Mouse (Mus musculus) neural tube, embryonic 12.5 days (tissue): Measurements from ENCODE around the gene Rbfox3. TPM values are rescaled to one million over a fixed set of nuclear protein-coding genes. Genes with fewer than 3 reads are reported as not detected.
A peak's percentile ranks its signal among the peaks of the same experiment; 100 is the strongest.
"Not testable (repeated sequence)": the region's sequence is repeated elsewhere in the genome, so short reads cannot be mapped to it uniquely, and the experiment has no call there.

ENCODE experiments used
- ATAC-seq: fragments of 200-750 bp; cut with Nextera tagmentation; 2 replicates; pipeline ENCODE4 v1.8.0; 2017; ENCODE audit warnings: low read depth, mild to moderate bottlenecking, moderate TSS enrichment, moderate library complexity; ENCODE audit not compliant: low FRiP score
- H3K27ac ChIP-seq: fragments of 300-500 bp; sonication (generic); 2 replicates; pipeline ENCODE4 v1.5.1; 2016
- H3K27me3 ChIP-seq: fragments of 300-500 bp; sonication (generic); replicated peaks from 2 replicates; pipeline ENCODE4 v1.6.1; 2016; ENCODE audit warnings: mild to moderate bottlenecking
- H3K36me3 ChIP-seq: fragments of 300-500 bp; sonication (generic); 2 replicates; pipeline ENCODE4 v1.6.1; 2016; ENCODE audit warnings: mild to moderate bottlenecking
- H3K4me1 ChIP-seq: fragments of 300-500 bp; sonication (generic); 2 replicates; pipeline ENCODE4 v1.6.1; 2016
- H3K4me2 ChIP-seq: fragments of 300-500 bp; sonication (generic); replicated peaks from 2 replicates; pipeline ENCODE4 v1.6.1; 2016; ENCODE audit warnings: mild to moderate bottlenecking
- H3K4me3 ChIP-seq: fragments of 300-500 bp; sonication (generic); 2 replicates; pipeline ENCODE4 v1.5.1; 2016
- H3K9ac ChIP-seq: fragments of 300-500 bp; sonication (generic); 2 replicates; pipeline ENCODE4 v1.6.1; 2016; ENCODE audit warnings: mild to moderate bottlenecking
- H3K9me3 ChIP-seq: fragments of 300-500 bp; sonication (generic); 2 replicates; pipeline ENCODE4 v1.6.1; 2016; ENCODE audit warnings: mild to moderate bottlenecking
- WGBS: fragments of 180-500 bp; shearing (Covaris S2); methylation state at CpG from one replicate; pipeline ENCODE4 v1.1.7; 2016; 5-methylcytosine and 5-hydroxymethylcytosine counted together
- polyA plus RNA-seq: library from polyadenylated mRNA; unstranded; fragments of >200 nt; fragmentation: Nextera tagmentation; extraction: Ambion mirVana; gene quantifications from 2 replicates; pipeline ENCODE4 v1.2.1, GENCODE M21; 2016

Gene Rbfox3
- polyA plus RNA-seq, 1 experiment from 2014 or later, result 52.6 TPM

GRCm38 (mm10) chr11:118792916-118793638 lies 118.3 kb downstream of the Rbfox3 start:
- Histone ChIP-seq H3K9ac (peak overlapping the region; percentile 30; the same call in 1 of the 2 replicates), H3K4me1 (peaks cover 53% of the 10 kb centered on the region), H3K27me3 (no peaks in the 10 kb centered on the region), H3K36me3 (no peaks in the 10 kb centered on the region), H3K4me2 (peak overlapping the region; percentile 5), H3K27ac (peak overlapping the region; percentile 86), H3K9me3 (no peaks in the 10 kb centered on the region), H3K4me3 (no peak overlapping the region)
- WGBS, result 51% methylated on average over 10 of the region's 10 CpGs
- peak; percentile 52 for ATAC-seq

GRCm38 (mm10) chr11:118792163-118792915 lies 119.1 kb downstream of the Rbfox3 start:
- ATAC-seq, result no peak
- Histone ChIP-seq H3K4me1 (peaks cover 53% of the 10 kb centered on the region), H3K4me3 (no peak overlapping the region), H3K4me2 (peak overlapping the region; percentile 5), H3K27me3 (no peaks in the 10 kb centered on the region), H3K27ac (peak overlapping the region; percentile 86), H3K9ac (no peak overlapping the region), H3K9me3 (no peaks in the 10 kb centered on the region), H3K36me3 (no peaks in the 10 kb centered on the region)
- 67% methylated on average over 9 of the region's 9 CpGs for WGBS

GRCm38 (mm10) chr11:118791391-118791790 lies 120.0 kb downstream of the Rbfox3 start:
- Histone ChIP-seq H3K36me3 (no peaks in the 10 kb centered on the region), H3K27me3 (no peaks in the 10 kb centered on the region), H3K4me1 (peaks cover 53% of the 10 kb centered on the region), H3K9me3 (no peaks in the 10 kb centered on the region), H3K4me3 (no peak overlapping the region), H3K27ac (0 out of 2 replicates have a peak overlapping the region, but pooled peaks have one; percentile 23), H3K4me2 (no peak overlapping the region), H3K9ac (no peak overlapping the region)
- 72% methylated on average over 6 of the region's 6 CpGs for WGBS
- no peak for ATAC-seq

- no peak overlapping the region for H3K9ac ChIP-seq
- 89% methylated on average over 1 of the region's 1 CpGs for WGBS
- H3K27ac ChIP-seq, result no peak overlapping the region
- peaks cover 25% of the 10 kb centered on the region for H3K4me1 ChIP-seq
- H3K36me3 ChIP-seq, result 0 out of 2 replicates have a peak, but pooled peaks cover 5% of the 10 kb centered on the region
- no peaks in the 10 kb centered on the region for H3K9me3 ChIP-seq
- H3K4me2 ChIP-seq, result no peak overlapping the region
- ATAC-seq, result no peak
- no peaks in the 10 kb centered on the region for H3K27me3 ChIP-seq
- no peak overlapping the region for H3K4me3 ChIP-seq
Observed at GRCm38 (mm10) chr11:118788091-118788490, 123.3 kb downstream of the Rbfox3 start.

GRCm38 (mm10) chr11:118782677-118783076 lies 128.7 kb downstream of the Rbfox3 start:
- ATAC-seq, result no peak
- 87% methylated on average over 5 of the region's 5 CpGs for WGBS
- H3K4me3 ChIP-seq, result no peak overlapping the region
- peaks cover 9% of the 10 kb centered on the region; the same call in 1 of the 2 replicates for H3K4me1 ChIP-seq
- H3K27me3 ChIP-seq, result no peaks in the 10 kb centered on the region
- H3K4me2 ChIP-seq, result no peak overlapping the region
- H3K36me3 ChIP-seq, result 0 out of 2 replicates have a peak, but pooled peaks cover 5% of the 10 kb centered on the region
- H3K9me3 ChIP-seq, result no peaks in the 10 kb centered on the region
- no peak overlapping the region for H3K9ac ChIP-seq
- no peak overlapping the region for H3K27ac ChIP-seq

GRCm38 (mm10) chr11:118775753-118776152 lies 135.6 kb downstream of the Rbfox3 start:
- Histone ChIP-seq H3K4me1 (peaks cover 48% of the 10 kb centered on the region), H3K4me2 (no peak overlapping the region), H3K9ac (no peak overlapping the region), H3K36me3 (no peaks in the 10 kb centered on the region), H3K27ac (no peak overlapping the region), H3K27me3 (no peaks in the 10 kb centered on the region), H3K4me3 (no peak overlapping the region), H3K9me3 (no peaks in the 10 kb centered on the region)
- no peak for ATAC-seq
- WGBS, result 17% methylated on average over 3 of the region's 3 CpGs

GRCm38 (mm10) chr11:118774777-118775176 lies 136.6 kb downstream of the Rbfox3 start:
- not testable (repeated sequence) for H3K27ac ChIP-seq, ATAC-seq
- H3K4me1 ChIP-seq, result peaks cover 51% of the 10 kb centered on the region

GRCm38 (mm10) chr11:118773076-118773583 lies 138.3 kb downstream of the Rbfox3 start:
- H3K27me3 ChIP-seq, result no peaks in the 10 kb centered on the region
- no peaks in the 10 kb centered on the region for H3K9me3 ChIP-seq
- WGBS, result 45% methylated on average over 12 of the region's 12 CpGs
- H3K27ac ChIP-seq, result peak overlapping the region; percentile 57
- H3K4me2 ChIP-seq, result no peak overlapping the region
- H3K9ac ChIP-seq, result no peak overlapping the region
- peaks cover 58% of the 10 kb centered on the region for H3K4me1 ChIP-seq
- no peak for ATAC-seq
- no peaks in the 10 kb centered on the region for H3K36me3 ChIP-seq
- no peak overlapping the region for H3K4me3 ChIP-seq

More at GRCm38 (mm10) chr11:118774777-118775176, 136.6 kb downstream of the Rbfox3 start:
- not testable (repeated sequence) for H3K4me3 ChIP-seq, H3K9ac ChIP-seq, H3K36me3 ChIP-seq, H3K9me3 ChIP-seq, H3K4me2 ChIP-seq, H3K27me3 ChIP-seq
- 88% methylated on average over 2 of the region's 2 CpGs for WGBS

- ATAC-seq, result no peak
- H3K4me1 ChIP-seq, result peaks cover 63% of the 10 kb centered on the region
Observed at GRCm38 (mm10) chr11:118771358-118771757, 140.0 kb downstream of the Rbfox3 start.

GRCm38 (mm10) chr11:118770789-118771188 lies 140.6 kb downstream of the Rbfox3 start:
- ATAC-seq, result no peak
- H3K4me1 ChIP-seq, result peaks cover 63% of the 10 kb centered on the region
- no peaks in the 10 kb centered on the region for H3K9me3 ChIP-seq
- H3K36me3 ChIP-seq, result no peaks in the 10 kb centered on the region
- 92% methylated on average over 7 of the region's 7 CpGs for WGBS
- H3K27ac ChIP-seq, result no peak overlapping the region
- H3K4me3 ChIP-seq, result no peak overlapping the region
- no peaks in the 10 kb centered on the region for H3K27me3 ChIP-seq
- no peak overlapping the region for H3K4me2 ChIP-seq
- H3K9ac ChIP-seq, result no peak overlapping the region

More at GRCm38 (mm10) chr11:118771358-118771757, 140.0 kb downstream of the Rbfox3 start:
- Histone ChIP-seq H3K27ac (peak overlapping the region; percentile 57), H3K27me3 (no peaks in the 10 kb centered on the region), H3K36me3 (no peaks in the 10 kb centered on the region), H3K9ac (peak overlapping the region; percentile 13; the same call in 1 of the 2 replicates), H3K9me3 (no peaks in the 10 kb centered on the region), H3K4me2 (peak overlapping the region; percentile 34), H3K4me3 (no peak overlapping the region)
- WGBS, result 80% methylated on average over 4 of the region's 4 CpGs

- Histone ChIP-seq H3K4me2 (no peak overlapping the region), H3K27me3 (no peaks in the 10 kb centered on the region), H3K9ac (no peak overlapping the region), H3K36me3 (no peaks in the 10 kb centered on the region), H3K4me1 (peaks cover 63% of the 10 kb centered on the region), H3K27ac (peak overlapping the region; percentile 17; the same call in 1 of the 2 replicates), H3K4me3 (no peak overlapping the region), H3K9me3 (no peaks in the 10 kb centered on the region)
- ATAC-seq, result no peak
- 63% methylated on average over 2 of the region's 2 CpGs for WGBS
Observed at GRCm38 (mm10) chr11:118769542-118769941, 141.9 kb downstream of the Rbfox3 start.

- peaks cover 55% of the 10 kb centered on the region for H3K4me1 ChIP-seq
Observed at GRCm38 (mm10) chr11:118768441-118768840, 143.0 kb downstream of the Rbfox3 start.

More at GRCm38 (mm10) chr11:118768441-118768840, 143.0 kb downstream of the Rbfox3 start:
- H3K4me2 ChIP-seq, result no peak overlapping the region
- ATAC-seq, result no peak
- H3K27ac ChIP-seq, result no peak overlapping the region
- no peaks in the 10 kb centered on the region for H3K9me3 ChIP-seq
- no peak overlapping the region for H3K4me3 ChIP-seq
- H3K36me3 ChIP-seq, result no peaks in the 10 kb centered on the region
- H3K27me3 ChIP-seq, result no peaks in the 10 kb centered on the region
- no peak overlapping the region for H3K9ac ChIP-seq
- 81% methylated on average over 3 of the region's 3 CpGs for WGBS
